Comparison of ENCODE assay signal across 8 mouse cellular contexts in the genomic region with DNA sequence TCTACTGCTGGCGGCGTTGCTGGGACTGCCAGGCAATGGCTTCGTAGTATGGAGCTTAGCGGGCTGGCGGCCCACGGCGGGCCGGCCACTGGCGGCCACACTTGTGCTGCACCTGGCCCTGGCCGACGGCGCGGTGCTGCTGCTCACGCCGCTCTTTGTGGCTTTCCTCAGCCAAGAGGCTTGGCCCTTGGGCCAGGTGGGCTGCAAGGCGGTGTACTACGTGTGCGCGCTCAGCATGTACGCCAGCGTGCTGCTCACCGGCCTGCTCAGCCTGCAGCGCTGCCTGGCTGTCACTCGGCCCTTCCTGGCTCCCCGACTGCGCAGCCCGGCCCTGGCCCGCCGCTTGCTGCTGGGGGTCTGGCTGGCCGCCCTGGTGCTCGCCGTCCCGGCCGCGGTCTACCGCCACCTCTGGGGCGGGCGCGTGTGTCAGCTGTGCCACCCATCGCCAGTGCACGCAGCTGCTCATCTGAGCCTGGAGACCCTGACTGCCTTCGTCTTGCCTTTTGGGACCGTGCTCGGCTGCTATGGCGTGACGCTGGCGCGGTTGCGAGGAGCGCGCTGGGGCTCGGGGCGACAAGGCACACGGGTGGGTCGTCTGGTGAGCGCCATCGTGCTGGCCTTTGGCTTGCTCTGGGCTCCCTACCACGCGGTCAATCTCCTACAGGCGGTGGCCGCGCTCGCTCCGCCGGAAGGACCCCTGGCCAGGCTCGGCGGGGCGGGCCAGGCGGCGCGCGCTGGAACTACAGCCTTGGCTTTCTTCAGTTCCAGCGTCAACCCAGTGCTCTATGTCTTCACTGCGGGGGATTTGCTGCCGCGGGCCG. TPM values are rescaled to one million over a fixed set of nuclear protein-coding genes. Genes with fewer than 3 reads are reported as not detected.
DNase-seq lines count a peak whose midpoint lies in the region; ATAC-seq and TF ChIP-seq lines count a peak whose summit lies in the region.

No protein-coding gene starts in this region.

- H3K9me3 ChIP-seq in liver, embryonic 12.5 days (replicated peaks): no peaks in the 10 kb centered on the region
- no peaks in the 10 kb centered on the region for H3K9me3 ChIP-seq in neural tube, embryonic 13.5 days

- H3K4me2 ChIP-seq in liver, embryonic 12.5 days: peak overlapping the region; percentile 91
- H3K4me2 ChIP-seq in neural tube, embryonic 13.5 days: peak overlapping the region; percentile 88

- H3K4me1 ChIP-seq in lung, adult 2 months (ENCODE audit: control insufficient read depth, insufficient read depth, low read length): peaks cover 7% of the 10 kb centered on the region; the same call in 1 of the 2 replicates
- peaks cover 62% of the 10 kb centered on the region for H3K4me1 ChIP-seq in liver, embryonic 12.5 days
- H3K4me1 ChIP-seq in neural tube, embryonic 13.5 days (replicated peaks): peaks cover 23% of the 10 kb centered on the region

- peak overlapping the region; percentile 55 for H3K4me3 ChIP-seq in lung, adult 2 months (replicated peaks; ENCODE audit: extremely low read depth, low read depth, low read length)
- peak overlapping the region; percentile 59 for H3K4me3 ChIP-seq in liver, embryonic 12.5 days
- peak overlapping the region; percentile 52 for H3K4me3 ChIP-seq in neural tube, embryonic 13.5 days

- no peaks in the 10 kb centered on the region for H3K36me3 ChIP-seq in liver, embryonic 12.5 days
- H3K36me3 ChIP-seq in neural tube, embryonic 13.5 days: no peaks in the 10 kb centered on the region

- H3K27ac ChIP-seq in liver, embryonic 12.5 days: peak overlapping the region; percentile 25
- H3K27ac ChIP-seq in neural tube, embryonic 13.5 days (replicated peaks): peak overlapping the region; percentile 70

- DNase-seq in lung, adult 2 months: peak; percentile 60
- DNase-seq in lung, postnatal 25 days (ENCODE audit: low spot score): no peak
- peak; percentile 39 to 58 for DNase-seq in cerebellum, adult 18-20 months
- DNase-seq in forelimb bud, embryonic 11.5 days (ENCODE audit: low read depth, low spot score): peak; percentile 43
- peak; percentile 51 for DNase-seq in induced T-regulatory cell, adult 2 months (ENCODE audit: low read depth)
- DNase-seq in urinary bladder, adult 18-20 months (ENCODE audit: low spot score in 2 of 2): no peak

- ATAC-seq in liver, embryonic 12.5 days: peak; percentile 34; the same call in 1 of the 2 replicates
- ATAC-seq in neural tube, embryonic 13.5 days (ENCODE audit: low read depth): peak; percentile 73

- 2% methylated on average over 77 of the region's 77 CpGs for WGBS in lung, adult 2 months
- WGBS in liver, embryonic 12.5 days (ENCODE audit: insufficient replicate concordance): 2% methylated on average over 77 of the region's 77 CpGs
- under 1% methylated on average over 77 of the region's 77 CpGs for WGBS in neural tube, embryonic 13.5 days

- no peak for TF ChIP-seq CTCF in lung, adult 2 months (IDR thresholded peaks at IDR 0.05; ENCODE audit: insufficient read depth, low read length)

- no peak for TF ChIP-seq POLR2A in lung, adult 2 months (IDR thresholded peaks at IDR 0.05; ENCODE audit: borderline replicate concordance, extremely low read depth, low read depth, low read length)

- H3K9ac ChIP-seq in liver, embryonic 12.5 days: peak overlapping the region; percentile 74
- peak overlapping the region; percentile 79 for H3K9ac ChIP-seq in neural tube, embryonic 13.5 days

- H3K27me3 ChIP-seq in liver, embryonic 12.5 days (replicated peaks): peaks cover 62% of the 10 kb centered on the region
- H3K27me3 ChIP-seq in neural tube, embryonic 13.5 days: peaks cover 65% of the 10 kb centered on the region

RNA-seq across cellular contexts. Expression of a gene that starts 1.0 kb away (rescaled TPM):
- 1.1 and 2.6 TPM in 2 replicates for polyA plus RNA-seq in lung, adult 2 months (2012; rRNA removed)
- polyA plus RNA-seq in liver, embryonic 12.5 days (2016; fragmentation: Nextera tagmentation; extraction: Ambion mirVana): 1.3 and 1.8 TPM in 2 replicates
- polyA plus RNA-seq in neural tube, embryonic 13.5 days (2015; fragmentation: Nextera tagmentation; extraction: Ambion mirVana): 0.29 and 0.33 TPM in 2 replicates

RNA-seq across cellular contexts. Expression of a gene that starts 3.6 kb away (rescaled TPM):
- 6.5 and 7.1 TPM in 2 replicates for polyA plus RNA-seq in lung, adult 2 months (2012; rRNA removed)
- 3.1 and 3.6 TPM in 2 replicates for polyA plus RNA-seq in liver, embryonic 12.5 days (2016; fragmentation: Nextera tagmentation; extraction: Ambion mirVana)
- polyA plus RNA-seq in neural tube, embryonic 13.5 days (2015; fragmentation: Nextera tagmentation; extraction: Ambion mirVana): 0.21 and 0.28 TPM in 2 replicates

RNA-seq across cellular contexts. Expression of a gene that starts 4.0 kb away (rescaled TPM):
- 3.8 and 4.0 TPM in 2 replicates for polyA plus RNA-seq in lung, adult 2 months (2012; rRNA removed)
- polyA plus RNA-seq in liver, embryonic 12.5 days (2016; fragmentation: Nextera tagmentation; extraction: Ambion mirVana): 10.7 and 11.2 TPM in 2 replicates
- polyA plus RNA-seq in neural tube, embryonic 13.5 days (2015; fragmentation: Nextera tagmentation; extraction: Ambion mirVana): 0.24 TPM in 1 of 2 replicates, not detected in the other

RNA-seq across cellular contexts. Expression of a gene that starts 16.7 kb away (rescaled TPM):
- 12.7 and 16.8 TPM in 2 replicates for polyA plus RNA-seq in lung, adult 2 months (2012; rRNA removed)
- polyA plus RNA-seq in liver, embryonic 12.5 days (2016; fragmentation: Nextera tagmentation; extraction: Ambion mirVana): 56.0 and 59.4 TPM in 2 replicates
- polyA plus RNA-seq in neural tube, embryonic 13.5 days (2015; fragmentation: Nextera tagmentation; extraction: Ambion mirVana): 29.3 and 32.7 TPM in 2 replicates

RNA-seq across cellular contexts. Expression of a gene that starts 16.7 kb away (rescaled TPM):
- 69.2 and 89.0 TPM in 2 replicates for polyA plus RNA-seq in lung, adult 2 months (2012; rRNA removed)
- polyA plus RNA-seq in liver, embryonic 12.5 days (2016; fragmentation: Nextera tagmentation; extraction: Ambion mirVana): 34.3 and 35.2 TPM in 2 replicates
- 90.0 and 95.0 TPM in 2 replicates for polyA plus RNA-seq in neural tube, embryonic 13.5 days (2015; fragmentation: Nextera tagmentation; extraction: Ambion mirVana)

Comparison
In these comparisons a context has a peak if more than half of its experiments do, and no peak if none do; other contexts are left out.
1. DNase-seq: peak in lung, adult 2 months (single experiment), cerebellum, adult 18-20 months (2 of 2), forelimb bud, embryonic 11.5 days (single experiment) and induced T-regulatory cell, adult 2 months (single experiment); none in lung, postnatal 25 days (single experiment) and urinary bladder, adult 18-20 months (0 of 2).
2. Peak in every context shown above with its lines, with median percentiles within 50 percentile points of each other: H3K4me3 ChIP-seq.